Mouse (Mus musculus): ENCODE results near the gene Gm17026. TPM values are rescaled to one million over a fixed set of nuclear protein-coding genes. Genes with fewer than 3 reads are reported as not detected.
"Not testable (repeated sequence)": the region's sequence is repeated elsewhere in the genome, so short reads cannot be mapped to it uniquely, and the experiment has no call there.

Gm17026 gene
- not detected in 2 replicates for polyA plus RNA-seq (2016; fragmentation: Nextera tagmentation; extraction: Ambion mirVana)

DNA sequence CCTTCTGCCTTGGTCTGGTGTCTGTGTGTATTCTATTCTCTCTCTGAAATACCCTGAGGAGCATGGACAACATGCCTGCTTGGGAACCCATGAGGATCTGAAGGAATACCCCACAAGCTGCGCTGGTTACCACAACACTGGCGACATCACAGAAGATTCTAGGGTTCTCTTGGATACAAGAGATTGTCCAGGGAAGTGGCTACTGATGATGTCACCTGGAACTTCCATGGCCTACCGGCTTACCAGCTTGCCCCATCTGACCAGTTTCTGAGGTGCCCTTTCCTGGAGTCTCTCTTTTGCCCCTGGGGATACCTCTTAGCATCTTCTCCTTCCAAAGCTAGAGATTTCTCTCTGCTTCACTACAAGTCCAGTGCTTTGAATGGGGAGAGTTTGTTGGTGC lies at the start of gene Gm17026:
Gene Gm17026, minus strand, starts transcription at position 101 of the 400 bp plus-strand sequence.
- not testable (repeated sequence) for H3K4me1 ChIP-seq; H3K9me3 ChIP-seq; DNase-seq (ENCODE audit: extremely low spot score, low spot score); H3K27ac ChIP-seq; H3K4me3 ChIP-seq; H3K36me3 ChIP-seq (replicated peaks); H3K27me3 ChIP-seq (ENCODE audit: poor library complexity, severe bottlenecking)
- WGBS, result 88% methylated on average over 1 of the region's 3 CpGs

DNA sequence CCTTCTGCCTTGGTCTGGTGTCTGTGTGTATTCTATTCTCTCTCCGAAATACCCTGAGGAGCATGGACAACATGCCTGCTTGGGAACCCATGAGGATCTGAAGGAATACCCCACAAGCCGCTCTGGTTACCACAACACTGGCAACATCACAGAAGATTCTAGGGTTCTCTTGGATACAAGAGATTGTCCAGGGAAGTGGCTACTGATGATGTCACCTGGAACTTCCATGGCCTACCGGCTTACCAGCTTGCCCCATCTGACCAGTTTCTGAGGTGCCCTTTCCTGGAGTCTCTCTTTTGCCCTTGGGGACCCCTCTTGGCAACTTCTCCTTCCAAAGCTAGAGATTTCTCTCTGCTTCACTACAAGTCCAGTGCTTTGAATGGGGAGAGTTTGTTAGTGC lies 37.4 kb upstream of the Gm17026 start, which contains the start of gene Gm9611:
Gene Gm9611, minus strand, starts transcription at position 101 of the 400 bp plus-strand sequence.
- not testable (repeated sequence) for H3K27me3 ChIP-seq (ENCODE audit: poor library complexity, severe bottlenecking); DNase-seq (ENCODE audit: extremely low spot score, low spot score); H3K9me3 ChIP-seq; H3K36me3 ChIP-seq (replicated peaks); H3K4me1 ChIP-seq; H3K27ac ChIP-seq; H3K4me3 ChIP-seq
- 70% methylated on average over 1 of the region's 3 CpGs for WGBS

DNA sequence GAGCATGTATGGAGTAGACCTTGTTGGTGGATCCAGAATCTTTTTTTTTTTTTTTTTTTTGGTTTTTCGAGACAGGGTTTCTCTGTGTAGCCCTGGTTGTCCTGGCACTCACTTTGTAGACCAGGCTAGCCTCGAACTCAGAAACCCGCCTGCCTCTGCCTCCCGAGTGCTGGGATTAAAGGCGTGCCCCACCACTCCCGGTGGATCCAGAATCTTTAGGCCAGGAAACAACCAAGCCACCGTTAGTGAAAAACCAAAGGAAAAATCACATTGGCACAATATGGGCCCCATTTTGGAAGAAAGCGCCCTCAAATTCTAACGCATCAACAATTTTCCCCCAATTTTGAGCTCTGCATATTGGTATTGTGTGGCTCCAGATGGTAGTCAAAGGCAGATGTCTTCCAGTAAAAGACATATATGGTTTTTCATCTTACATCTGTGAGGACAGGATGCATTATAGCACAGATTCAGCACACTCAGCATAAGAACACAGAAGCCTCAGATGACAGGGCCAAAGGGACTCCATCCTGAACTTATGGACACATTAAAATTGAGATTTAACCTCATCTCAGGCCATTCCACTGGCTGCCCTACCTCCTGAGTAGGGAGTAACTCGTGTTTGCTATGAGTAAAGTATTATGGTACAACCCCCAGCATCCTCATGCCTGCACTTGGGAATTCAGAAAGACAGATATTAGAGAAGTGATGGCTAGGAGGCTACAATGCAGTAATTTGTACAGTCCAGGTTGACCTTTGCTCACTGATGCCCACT lies 42.9 kb downstream of the Gm17026 start:
- WGBS, result 79% methylated on average over 9 of the region's 10 CpGs
- H3K4me3 ChIP-seq; H3K36me3 ChIP-seq (replicated peaks); DNase-seq (ENCODE audit: extremely low spot score, low spot score); H3K4me1 ChIP-seq; H3K27me3 ChIP-seq (ENCODE audit: poor library complexity, severe bottlenecking); H3K27ac ChIP-seq; H3K9me3 ChIP-seq: not testable (repeated sequence)

Small RNA genes within 50 kb of the gene (microRNA-seq; reads per million reads assigned to microRNA genes)
- gene Gm25208 (not detected), gene Gm25892 (not detected)

Other genes starting within 250 kb of the Gm17026 start
- gene Gm7951, start 142.7 kb downstream of the Gm17026 start, polyA plus RNA-seq (2016; fragmentation: Nextera tagmentation; extraction: Ambion mirVana), result not detected in 2 replicates
- gene Gm17027, start 97.4 kb downstream of the Gm17026 start, polyA plus RNA-seq (2016; fragmentation: Nextera tagmentation; extraction: Ambion mirVana), result not detected in 2 replicates
- not detected in 2 replicates for gene Gm3573, start 69.3 kb downstream of the Gm17026 start, polyA plus RNA-seq (2016; fragmentation: Nextera tagmentation; extraction: Ambion mirVana)
- gene Gm9611, start 37.3 kb upstream of the Gm17026 start, polyA plus RNA-seq (2016; fragmentation: Nextera tagmentation; extraction: Ambion mirVana), result not detected in 2 replicates
- gene Gm7995, start 50.2 kb upstream of the Gm17026 start, polyA plus RNA-seq (2016; fragmentation: Nextera tagmentation; extraction: Ambion mirVana), result not detected in 2 replicates
- not detected in 2 replicates for gene Gm8005, start 179.6 kb upstream of the Gm17026 start, polyA plus RNA-seq (2016; fragmentation: Nextera tagmentation; extraction: Ambion mirVana)
- gene Gm8011, start 203.8 kb upstream of the Gm17026 start, polyA plus RNA-seq (2016; fragmentation: Nextera tagmentation; extraction: Ambion mirVana), result not detected in 2 replicates
- not detected in 2 replicates for gene Gm8020, start 242.3 kb upstream of the Gm17026 start, polyA plus RNA-seq (2016; fragmentation: Nextera tagmentation; extraction: Ambion mirVana)